Mouse (Mus musculus): ENCODE measurements around the gene Tcf7l2. TPM values are rescaled to one million over a fixed set of nuclear protein-coding genes. Genes with fewer than 3 reads are reported as not detected.

The Tcf7l2 gene
- polyA plus RNA-seq, 2 experiments, result 7.8 to 18.4 TPM

GRCm38 (mm10) chr19:55747237-55747925 is 5.8 kb downstream of the Tcf7l2 start:
- WGBS (ENCODE audit: insufficient replicate concordance), result 15% methylated on average over 13 of the region's 13 CpGs
- H3K27me3 ChIP-seq (ENCODE audit: control insufficient read depth, insufficient read depth, low read length), result peaks cover 56% of the 10 kb centered on the region
- TF ChIP-seq EP300 (IDR thresholded peaks at IDR 0.05; ENCODE audit: low read depth) (no peak), CTCF (IDR thresholded peaks at IDR 0.05; ENCODE audit: low read depth) (no peak)
- peaks cover 0 to 7% of the 10 kb centered on the region in 2 experiments; a peak in 2 of 4 replicates for H3K4me1 ChIP-seq (replicated peaks; ENCODE audit: control insufficient read depth in 2 of 2, insufficient read depth in 2 of 2, low read length in 1 of 2)
- no peak overlapping the region for H3K4me2 ChIP-seq (ENCODE audit: low read depth)
- H3K4me3 ChIP-seq (ENCODE audit: insufficient read depth in 1 of 2, low read depth in 2 of 2, low read length in 2 of 2), result no peak overlapping the region
- no peak for DNase-seq (ENCODE audit: low read depth in 3 of 3, low spot score in 3 of 3)
- no peaks in the 10 kb centered on the region for H3K9me3 ChIP-seq (ENCODE audit: control insufficient read depth, low read length)
- H3K36me3 ChIP-seq (replicated peaks; ENCODE audit: control insufficient read depth, insufficient read depth, low read depth), result no peaks in the 10 kb centered on the region
- no peak overlapping the region for H3K9ac ChIP-seq (replicated peaks)
- ATAC-seq (ENCODE audit: insufficient read depth), result no peak
- no peak overlapping the region for H3K27ac ChIP-seq

GRCm38 (mm10) chr19:55747926-55748291 is 6.3 kb downstream of the Tcf7l2 start:
- H3K9ac ChIP-seq (replicated peaks), result no peak overlapping the region
- H3K27me3 ChIP-seq (ENCODE audit: control insufficient read depth, insufficient read depth, low read length), result peaks cover 51% of the 10 kb centered on the region
- WGBS (ENCODE audit: insufficient replicate concordance), result 50% methylated on average over 6 of the region's 6 CpGs
- H3K27ac ChIP-seq, result no peak overlapping the region
- ATAC-seq (ENCODE audit: insufficient read depth) (no peak), DNase-seq (ENCODE audit: low read depth in 3 of 3, low spot score in 3 of 3) (no peak)
- TF ChIP-seq CTCF (IDR thresholded peaks at IDR 0.05; ENCODE audit: low read depth) (no peak), EP300 (IDR thresholded peaks at IDR 0.05; ENCODE audit: low read depth) (no peak)
- H3K4me2 ChIP-seq (ENCODE audit: low read depth), result no peak overlapping the region
- peaks cover 0 to 7% of the 10 kb centered on the region in 2 experiments; a peak in 2 of 4 replicates for H3K4me1 ChIP-seq (replicated peaks; ENCODE audit: control insufficient read depth in 2 of 2, insufficient read depth in 2 of 2, low read length in 1 of 2)
- H3K9me3 ChIP-seq (ENCODE audit: control insufficient read depth, low read length), result no peaks in the 10 kb centered on the region
- H3K36me3 ChIP-seq (replicated peaks; ENCODE audit: control insufficient read depth, insufficient read depth, low read depth), result no peaks in the 10 kb centered on the region
- no peak overlapping the region for H3K4me3 ChIP-seq (ENCODE audit: insufficient read depth in 1 of 2, low read depth in 2 of 2, low read length in 2 of 2)

DNA sequence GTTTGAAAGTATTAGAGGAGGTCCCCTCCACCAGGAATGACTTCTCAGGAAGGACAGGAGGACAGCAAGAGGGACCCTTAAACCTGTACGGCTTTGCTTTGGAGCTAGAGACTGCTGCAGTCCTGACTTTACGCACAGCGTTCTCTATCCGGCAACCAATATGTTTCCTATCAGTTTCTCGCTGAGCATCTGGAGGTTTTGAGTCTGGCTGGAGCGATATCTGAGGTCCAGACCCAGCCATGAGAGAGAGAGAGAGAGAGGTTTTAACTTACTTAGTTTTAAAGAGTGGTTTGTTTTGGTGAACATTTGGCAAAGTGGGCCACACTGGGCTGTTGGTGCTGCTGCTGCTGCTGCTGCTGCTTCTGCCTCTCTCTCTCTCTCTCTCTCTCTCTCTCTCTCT is 7.2 kb downstream of the Tcf7l2 start:
- 28% methylated on average over 6 of the region's 6 CpGs for WGBS (ENCODE audit: insufficient replicate concordance)
- H3K4me2 ChIP-seq (ENCODE audit: low read depth), result no peak overlapping the region
- ATAC-seq (ENCODE audit: insufficient read depth) (no peak), DNase-seq (ENCODE audit: low read depth in 3 of 3, low spot score in 3 of 3) (no peak)
- H3K4me3 ChIP-seq (ENCODE audit: insufficient read depth in 1 of 2, low read depth in 2 of 2, low read length in 2 of 2), result no peak overlapping the region
- no peaks in the 10 kb centered on the region for H3K36me3 ChIP-seq (replicated peaks; ENCODE audit: control insufficient read depth, insufficient read depth, low read depth)
- TF ChIP-seq CTCF (IDR thresholded peaks at IDR 0.05; ENCODE audit: low read depth) (no peak), EP300 (IDR thresholded peaks at IDR 0.05; ENCODE audit: low read depth) (no peak)
- peaks cover 0 to 7% of the 10 kb centered on the region in 2 experiments; a peak in 2 of 4 replicates for H3K4me1 ChIP-seq (replicated peaks; ENCODE audit: control insufficient read depth in 2 of 2, insufficient read depth in 2 of 2, low read length in 1 of 2)
- H3K9me3 ChIP-seq (ENCODE audit: control insufficient read depth, low read length), result no peaks in the 10 kb centered on the region
- H3K27me3 ChIP-seq (ENCODE audit: control insufficient read depth, insufficient read depth, low read length), result peaks cover 42% of the 10 kb centered on the region
- H3K9ac ChIP-seq (replicated peaks), result no peak overlapping the region
- no peak overlapping the region for H3K27ac ChIP-seq

DNA sequence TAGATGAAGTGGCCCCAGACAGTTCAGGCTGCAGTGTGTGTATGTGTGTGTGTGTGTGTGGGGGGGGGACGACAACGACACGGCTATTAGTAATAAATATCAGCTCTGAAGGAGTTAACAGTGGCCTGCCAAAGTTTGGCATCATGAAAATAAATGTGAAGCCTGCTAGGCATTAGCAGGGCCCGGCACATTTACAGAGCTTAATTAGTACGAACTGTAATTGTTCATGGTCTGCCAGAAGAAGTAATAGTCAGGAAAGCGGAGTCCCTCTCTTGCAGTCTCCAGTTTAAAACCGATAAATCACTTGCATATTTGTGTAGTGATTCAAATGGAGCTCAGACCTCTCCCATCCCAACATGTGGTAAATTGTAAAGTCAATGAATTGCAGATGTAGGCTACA is 7.9 kb downstream of the Tcf7l2 start:
- no peaks in the 10 kb centered on the region for H3K36me3 ChIP-seq (replicated peaks; ENCODE audit: control insufficient read depth, insufficient read depth, low read depth)
- H3K4me1 ChIP-seq (replicated peaks; ENCODE audit: control insufficient read depth in 2 of 2, insufficient read depth in 2 of 2, low read length in 1 of 2), result peaks cover 0 to 7% of the 10 kb centered on the region in 2 experiments; a peak in 2 of 4 replicates
- H3K4me2 ChIP-seq (ENCODE audit: low read depth), result no peak overlapping the region
- no peak overlapping the region for H3K27ac ChIP-seq
- no peaks in the 10 kb centered on the region for H3K9me3 ChIP-seq (ENCODE audit: control insufficient read depth, low read length)
- WGBS (ENCODE audit: insufficient replicate concordance), result 68% methylated on average over 7 of the region's 7 CpGs
- H3K4me3 ChIP-seq (ENCODE audit: insufficient read depth in 1 of 2, low read depth in 2 of 2, low read length in 2 of 2), result no peak overlapping the region
- no peak for DNase-seq (ENCODE audit: low read depth in 3 of 3, low spot score in 3 of 3)
- ATAC-seq (ENCODE audit: insufficient read depth), result no peak
- no peak overlapping the region for H3K9ac ChIP-seq (replicated peaks)
- peaks cover 35% of the 10 kb centered on the region for H3K27me3 ChIP-seq (ENCODE audit: control insufficient read depth, insufficient read depth, low read length)
- no peak for TF ChIP-seq CTCF (IDR thresholded peaks at IDR 0.05; ENCODE audit: low read depth)
- no peak for TF ChIP-seq EP300 (IDR thresholded peaks at IDR 0.05; ENCODE audit: low read depth)

GRCm38 (mm10) chr19:55750048-55750447 is 8.4 kb downstream of the Tcf7l2 start:
- H3K36me3 ChIP-seq (replicated peaks; ENCODE audit: control insufficient read depth, insufficient read depth, low read depth), result no peaks in the 10 kb centered on the region
- H3K4me2 ChIP-seq (ENCODE audit: low read depth), result no peak overlapping the region
- H3K4me1 ChIP-seq (replicated peaks; ENCODE audit: control insufficient read depth in 2 of 2, insufficient read depth in 2 of 2, low read length in 1 of 2), result peaks cover 0 to 7% of the 10 kb centered on the region in 2 experiments; a peak in 2 of 4 replicates
- no peaks in the 10 kb centered on the region for H3K9me3 ChIP-seq (ENCODE audit: control insufficient read depth, low read length)
- TF ChIP-seq EP300 (IDR thresholded peaks at IDR 0.05; ENCODE audit: low read depth) (no peak), CTCF (IDR thresholded peaks at IDR 0.05; ENCODE audit: low read depth) (no peak)
- DNase-seq (ENCODE audit: low read depth in 3 of 3, low spot score in 3 of 3), result no peak
- WGBS (ENCODE audit: insufficient replicate concordance), result 67% methylated on average over 13 of the region's 13 CpGs
- no peak for ATAC-seq (ENCODE audit: insufficient read depth)
- H3K4me3 ChIP-seq (ENCODE audit: insufficient read depth in 1 of 2, low read depth in 2 of 2, low read length in 2 of 2), result no peak overlapping the region
- no peak overlapping the region for H3K27ac ChIP-seq
- H3K27me3 ChIP-seq (ENCODE audit: control insufficient read depth, insufficient read depth, low read length), result peaks cover 30% of the 10 kb centered on the region
- H3K9ac ChIP-seq (replicated peaks), result no peak overlapping the region

Measured in liver, embryonic 14.5 days (tissue).